8 mouse cellular contexts compared by ENCODE assay signal in the genomic region with DNA sequence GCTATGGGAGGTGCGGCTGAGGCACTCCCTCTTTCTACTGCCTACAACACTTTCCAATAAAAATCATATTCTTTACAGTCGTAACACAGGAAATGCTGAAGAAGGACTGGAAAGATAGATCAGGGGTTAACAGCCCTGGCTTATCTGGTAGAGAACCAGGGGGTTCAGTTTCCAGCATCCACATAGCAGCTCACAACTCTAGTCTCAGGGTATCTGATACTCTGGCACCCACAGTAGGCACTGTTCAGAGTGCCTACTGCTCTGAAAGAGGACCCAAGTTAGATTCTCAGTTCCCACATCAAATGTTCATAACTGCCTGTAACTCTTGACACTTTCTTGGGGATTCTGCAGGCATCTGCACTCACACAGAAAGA. TPM values are rescaled to one million over a fixed set of nuclear protein-coding genes. Genes with fewer than 3 reads are reported as not detected.
DNase-seq lines count a peak whose midpoint lies in the region; ATAC-seq and TF ChIP-seq lines count a peak whose summit lies in the region.

No protein-coding gene starts in this region.

- no peak for TF ChIP-seq CTCF in G1E (IDR thresholded peaks at IDR 0.05; ENCODE audit: low read depth, low read length)

- H3K27ac ChIP-seq in heart, embryonic 12.5 days (ENCODE audit: poor library complexity, severe bottlenecking): peak overlapping the region; percentile 68
- no peak overlapping the region for H3K27ac ChIP-seq in hindbrain, embryonic 11.5 days (ENCODE audit: low read depth, low read length)

- H3K4me3 ChIP-seq in heart, embryonic 12.5 days: peak overlapping the region; percentile 72
- H3K4me3 ChIP-seq in G1E (ENCODE audit: low read depth, low read length): peak overlapping the region; percentile 83; the same call in 1 of the 2 replicates
- peak overlapping the region; percentile 66; the same call in 1 of the 2 replicates for H3K4me3 ChIP-seq in hindbrain, embryonic 11.5 days (ENCODE audit: low read depth, low read length)

- H3K27me3 ChIP-seq in heart, embryonic 12.5 days (replicated peaks): no peaks in the 10 kb centered on the region
- no peaks in the 10 kb centered on the region for H3K27me3 ChIP-seq in G1E (ENCODE audit: insufficient read depth, low read length)
- H3K27me3 ChIP-seq in hindbrain, embryonic 11.5 days (ENCODE audit: control insufficient read depth, insufficient read depth, low read length): no peaks in the 10 kb centered on the region

- peak; percentile 23 for ATAC-seq in heart, embryonic 12.5 days (ENCODE audit: insufficient number of reproducible peaks, low FRiP score)
- ATAC-seq in G1E (ENCODE audit: extremely low read depth, insufficient number of reproducible peaks, low FRiP score, poor library complexity, severe bottlenecking): no peak
- peak; percentile 70; the same call in 1 of the 2 replicates for ATAC-seq in hindbrain, embryonic 11.5 days (ENCODE audit: low FRiP score)
- peak; percentile 15 for ATAC-seq in megakaryocyte progenitor cell, adult 5-6 weeks (replicated peaks; ENCODE audit: poor library complexity)

- peaks cover 27% of the 10 kb centered on the region for H3K4me1 ChIP-seq in heart, embryonic 12.5 days (replicated peaks)
- peaks cover 27% of the 10 kb centered on the region for H3K4me1 ChIP-seq in G1E (ENCODE audit: insufficient read depth, low read depth, low read length)
- no peaks in the 10 kb centered on the region for H3K4me1 ChIP-seq in hindbrain, embryonic 11.5 days (replicated peaks; ENCODE audit: control insufficient read depth, insufficient read depth, low read length)

- no peak for DNase-seq in heart, postnatal 4 days
- DNase-seq in G1E (ENCODE audit: low spot score): no peak
- no peak for DNase-seq in hindbrain, embryonic 11.5 days (ENCODE audit: low spot score)
- DNase-seq in spleen, postnatal 4 days (ENCODE audit: low spot score in 2 of 2): no peak
- DNase-seq in urinary bladder, postnatal 25 days (ENCODE audit: low spot score): no peak
- DNase-seq in spleen, postnatal 10 days (ENCODE audit: low spot score in 2 of 2): no peak

- H3K4me2 ChIP-seq in heart, embryonic 12.5 days: peak overlapping the region; percentile 67
- H3K4me2 ChIP-seq in hindbrain, embryonic 11.5 days (replicated peaks; ENCODE audit: low read depth, low read length): peak overlapping the region; percentile 63; the same call in 1 of the 2 replicates

- H3K36me3 ChIP-seq in heart, embryonic 12.5 days: peaks cover 7% of the 10 kb centered on the region
- peaks cover 15% of the 10 kb centered on the region for H3K36me3 ChIP-seq in G1E (replicated peaks)
- H3K36me3 ChIP-seq in hindbrain, embryonic 11.5 days (ENCODE audit: control insufficient read depth, insufficient read depth, low read length): no peaks in the 10 kb centered on the region

- 0 out of 2 replicates have a peak overlapping the region, but pooled peaks have one; percentile 57 for H3K9ac ChIP-seq in heart, embryonic 12.5 days
- H3K9ac ChIP-seq in hindbrain, embryonic 11.5 days (ENCODE audit: low read depth, low read length): no peak overlapping the region

- WGBS in heart, embryonic 12.5 days: 0% methylated on average over 2 of the region's 2 CpGs
- WGBS in hindbrain, embryonic 11.5 days: 3% methylated on average over 2 of the region's 2 CpGs

- no peaks in the 10 kb centered on the region for H3K9me3 ChIP-seq in heart, embryonic 12.5 days (replicated peaks)
- no peaks in the 10 kb centered on the region for H3K9me3 ChIP-seq in G1E (replicated peaks)
- no peaks in the 10 kb centered on the region for H3K9me3 ChIP-seq in hindbrain, embryonic 11.5 days (ENCODE audit: control insufficient read depth, low read length)

RNA-seq across cellular contexts. Expression of a gene that starts 0.4 kb away (rescaled TPM):
- 89.0 and 93.6 TPM in 2 replicates for polyA plus RNA-seq in heart, embryonic 12.5 days (2016; fragmentation: Nextera tagmentation; extraction: Ambion mirVana)
- total RNA-seq in heart, postnatal 4 days (2021): 10 to 100 TPM; 54.7 to 57.2 TPM
- 25.7 and 29.9 TPM in 2 replicates for total RNA-seq in G1E (2014; fragmentation: Nextera tagmentation)
- 15.9 and 16.0 TPM in 2 replicates for total RNA-seq in G1E (2017)
- 2.1 and 4.2 TPM in 2 replicates for polyA plus RNA-seq in G1E (2012)
- 16.9 and 21.6 TPM in 2 replicates for polyA plus RNA-seq in hindbrain, embryonic 11.5 days (2014; fragmentation: Nextera tagmentation; extraction: Ambion mirVana)
- 19.6 and 20.3 TPM in 2 replicates for total RNA-seq in megakaryocyte progenitor cell, adult 5-6 weeks (2015)
- 33.1 and 42.4 TPM in 2 replicates for total RNA-seq in megakaryocyte progenitor cell, adult 5-6 weeks (2017)

RNA-seq across cellular contexts. Expression of a gene that starts 37.8 kb away (rescaled TPM):
- polyA plus RNA-seq in heart, embryonic 12.5 days (2016; fragmentation: Nextera tagmentation; extraction: Ambion mirVana): 21.7 and 22.1 TPM in 2 replicates
- total RNA-seq in heart, postnatal 4 days (2021): 10 to 100 TPM; 10.8 to 11.4 TPM
- total RNA-seq in G1E (2014; fragmentation: Nextera tagmentation): 1.9 and 4.1 TPM in 2 replicates
- 2.0 and 2.3 TPM in 2 replicates for total RNA-seq in G1E (2017)
- polyA plus RNA-seq in G1E (2012): 0.09 and 0.13 TPM in 2 replicates
- polyA plus RNA-seq in hindbrain, embryonic 11.5 days (2014; fragmentation: Nextera tagmentation; extraction: Ambion mirVana): 14.9 and 16.0 TPM in 2 replicates
- 1.6 and 1.9 TPM in 2 replicates for total RNA-seq in megakaryocyte progenitor cell, adult 5-6 weeks (2015)
- total RNA-seq in megakaryocyte progenitor cell, adult 5-6 weeks (2017): 0.74 and 2.4 TPM in 2 replicates

RNA-seq across cellular contexts. Expression of a gene that starts 57.8 kb away (rescaled TPM):
- 266 and 280 TPM in 2 replicates for polyA plus RNA-seq in heart, embryonic 12.5 days (2016; fragmentation: Nextera tagmentation; extraction: Ambion mirVana)
- total RNA-seq in heart, postnatal 4 days (2021): 100 to 1,000 TPM; 206 to 217 TPM
- total RNA-seq in G1E (2014; fragmentation: Nextera tagmentation): 34.8 and 40.0 TPM in 2 replicates
- total RNA-seq in G1E (2017): 93.2 and 97.1 TPM in 2 replicates
- polyA plus RNA-seq in G1E (2012): 0.38 and 0.45 TPM in 2 replicates
- 122 and 135 TPM in 2 replicates for polyA plus RNA-seq in hindbrain, embryonic 11.5 days (2014; fragmentation: Nextera tagmentation; extraction: Ambion mirVana)
- total RNA-seq in megakaryocyte progenitor cell, adult 5-6 weeks (2015): 30.9 and 31.8 TPM in 2 replicates
- total RNA-seq in megakaryocyte progenitor cell, adult 5-6 weeks (2017): 35.4 and 40.8 TPM in 2 replicates
